Mouse (Mus musculus) brain, adult 2 months (tissue): ENCODE data around the gene Gk2.

Experiments used
- DNase-seq: peaks from one replicate; pipeline ENCODE4 v3.0.0; 2011; ENCODE audit warnings: low read depth, low spot score

Gk2 gene

GRCm38 (mm10) chr5:97456816-97457215 is at the start of gene Gk2:
Gene Gk2, minus strand, starts transcription at chr5:97457021.
- no peak for DNase-seq

GRCm38 (mm10) chr5:97498041-97498440 is 41.2 kb upstream of the Gk2 start:
- DNase-seq: no peak

- DNase-seq: no peak
Measured at GRCm38 (mm10) chr5:97495488-97496092, 38.8 kb upstream of the Gk2 start.

- DNase-seq: no peak
Measured at GRCm38 (mm10) chr5:97493421-97493820, 36.6 kb upstream of the Gk2 start.

GRCm38 (mm10) chr5:97486141-97486540 is 29.3 kb upstream of the Gk2 start:
- DNase-seq: no peak

GRCm38 (mm10) chr5:97479991-97480390 is 23.2 kb upstream of the Gk2 start:
- DNase-seq: no peak

- no peak for DNase-seq
Measured at GRCm38 (mm10) chr5:97467246-97467645, 10.4 kb upstream of the Gk2 start.

GRCm38 (mm10) chr5:97466430-97467158 is 9.8 kb upstream of the Gk2 start:
- DNase-seq: peak; percentile 62

- DNase-seq: peak; percentile 12
Measured at GRCm38 (mm10) chr5:97465956-97466355, 9.1 kb upstream of the Gk2 start.

GRCm38 (mm10) chr5:97462856-97463255 is 6.0 kb upstream of the Gk2 start:
- DNase-seq: peak; percentile 10

GRCm38 (mm10) chr5:97451451-97451850 is 5.4 kb downstream of the Gk2 start:
- DNase-seq: no peak

GRCm38 (mm10) chr5:97444191-97444590 is 12.6 kb downstream of the Gk2 start:
- no peak for DNase-seq

- DNase-seq: peak; percentile 17
Measured at GRCm38 (mm10) chr5:97432512-97432911, 24.3 kb downstream of the Gk2 start.

GRCm38 (mm10) chr5:97429976-97430375 is 26.8 kb downstream of the Gk2 start:
- DNase-seq: no peak

GRCm38 (mm10) chr5:97421669-97422068 is 35.2 kb downstream of the Gk2 start:
- no peak for DNase-seq

GRCm38 (mm10) chr5:97417185-97417584 is 39.6 kb downstream of the Gk2 start:
- DNase-seq: no peak

- DNase-seq: peak; percentile 55
Measured at GRCm38 (mm10) chr5:97415837-97416236, 41.0 kb downstream of the Gk2 start.

GRCm38 (mm10) chr5:97413716-97414115 is 43.1 kb downstream of the Gk2 start:
- DNase-seq: peak; percentile 54

GRCm38 (mm10) chr5:97410190-97410589 is 46.6 kb downstream of the Gk2 start:
- peak; percentile 27 for DNase-seq

- DNase-seq: no peak
Measured at GRCm38 (mm10) chr5:97409234-97409704, 47.6 kb downstream of the Gk2 start.
